Mouse (Mus musculus) embryonic fibroblast, embryonic 13.5 days (primary cell): ENCODE measurements around the gene Engase.

ENCODE experiments used
- CTCF ChIP-seq: IDR thresholded peaks from 2 replicates; pipeline ENCODE4 v1.5.1; 2011; ENCODE audit warnings: mild to moderate bottlenecking, control low read depth, low read length, moderate library complexity, borderline replicate concordance; ENCODE audit not compliant: insufficient read depth
- POLR2A ChIP-seq: IDR thresholded peaks from 2 replicates; pipeline ENCODE4 v1.6.1; 2011; ENCODE audit warnings: low read depth, mild to moderate bottlenecking, control low read depth, low read length, moderate library complexity

DNA sequence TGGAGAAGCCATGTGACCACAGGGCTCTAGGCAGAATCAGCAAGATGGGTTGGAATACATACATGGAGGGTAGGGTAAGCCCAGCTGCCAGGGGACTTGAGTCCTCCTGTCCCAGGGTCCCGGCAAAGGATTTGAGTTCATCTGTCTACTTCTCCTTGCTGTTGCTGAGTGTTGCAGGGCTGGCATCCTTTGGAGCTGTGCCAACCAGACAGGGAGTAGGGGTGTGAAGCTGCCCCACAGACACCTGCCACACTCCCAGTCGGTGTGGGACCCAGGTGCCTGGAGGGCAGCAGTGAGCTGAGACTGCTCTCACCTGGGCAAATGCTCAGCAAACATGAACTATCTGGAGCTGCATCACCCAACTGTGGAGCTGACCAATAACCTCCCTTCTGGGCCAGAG is 44.3 kb downstream of the Engase start:
- TF ChIP-seq POLR2A = no peak
- no peak for TF ChIP-seq CTCF
